Mouse (Mus musculus) midbrain, embryonic 15.5 days (tissue): ENCODE data around the gene Acsbg1. TPM values are rescaled to one million over a fixed set of nuclear protein-coding genes. Genes with fewer than 3 reads are reported as not detected.

Experiments
- ATAC-seq: fragments of 200-750 bp; cut with Nextera tagmentation; replicated peaks from 2 replicates; pipeline ENCODE4 v1.8.0; 2017; ENCODE audit warnings: moderate TSS enrichment
- H3K27ac ChIP-seq: fragments of 300-500 bp; sonication (generic); 2 replicates; pipeline ENCODE4 v1.5.1; 2015; ENCODE audit warnings: mild to moderate bottlenecking, inconsistent platforms
- H3K27me3 ChIP-seq: fragments of 300-500 bp; sonication (generic); replicated peaks from 2 replicates; pipeline ENCODE4 v1.6.1; 2015; ENCODE audit warnings: inconsistent platforms
- H3K36me3 ChIP-seq: fragments of 300-500 bp; sonication (generic); replicated peaks from 2 replicates; pipeline ENCODE4 v1.6.1; 2015; ENCODE audit warnings: inconsistent platforms
- H3K4me1 ChIP-seq: fragments of 300-500 bp; sonication (generic); 2 replicates; pipeline ENCODE4 v1.6.1; 2015; ENCODE audit warnings: inconsistent platforms
- H3K4me2 ChIP-seq: fragments of 300-500 bp; sonication (generic); 2 replicates; pipeline ENCODE4 v1.6.1; 2015; ENCODE audit warnings: inconsistent platforms, mild to moderate bottlenecking, moderate library complexity
- H3K4me3 ChIP-seq: fragments of 300-500 bp; sonication (generic); 2 replicates; pipeline ENCODE4 v1.5.1; 2015; ENCODE audit warnings: mild to moderate bottlenecking, inconsistent platforms
- H3K9ac ChIP-seq: fragments of 300-500 bp; sonication (generic); 2 replicates; pipeline ENCODE4 v1.6.1; 2015; ENCODE audit warnings: mild to moderate bottlenecking, inconsistent platforms
- H3K9me3 ChIP-seq: fragments of 300-500 bp; sonication (generic); 2 replicates; pipeline ENCODE4 v1.6.1; 2016; ENCODE audit warnings: inconsistent platforms
- WGBS: fragments of 180-500 bp; shearing (Covaris S2); methylation state at CpG from one replicate; pipeline ENCODE4 v1.1.7; 2015; ENCODE audit warnings: mixed read lengths; 5-methylcytosine and 5-hydroxymethylcytosine counted together
- polyA plus RNA-seq: library from polyadenylated mRNA; unstranded; fragments of >200 nt; fragmentation: Nextera tagmentation; extraction: Ambion mirVana; gene quantifications from 2 replicates; pipeline ENCODE4 v1.2.1, GENCODE M21; 2015

Acsbg1 gene
- polyA plus RNA-seq, 1 experiment from 2014 or later: 17.9 TPM

GRCm38 (mm10) chr9:54658773-54659172, 2.9 kb downstream of the Acsbg1 start:
- H3K27ac ChIP-seq: no peak overlapping the region
- 91% methylated on average over 6 of the region's 6 CpGs for WGBS
- no peak for ATAC-seq
- no peaks in the 10 kb centered on the region for H3K36me3 ChIP-seq
- no peaks in the 10 kb centered on the region for H3K27me3 ChIP-seq
- H3K4me2 ChIP-seq: no peak overlapping the region
- H3K9ac ChIP-seq: no peak overlapping the region
- peaks cover 8% of the 10 kb centered on the region for H3K4me1 ChIP-seq
- no peaks in the 10 kb centered on the region for H3K9me3 ChIP-seq
- no peak overlapping the region for H3K4me3 ChIP-seq

- ATAC-seq: no peak
- Histone ChIP-seq H3K27me3 (no peaks in the 10 kb centered on the region), H3K27ac (no peak overlapping the region), H3K4me2 (no peak overlapping the region), H3K9ac (no peak overlapping the region), H3K9me3 (no peaks in the 10 kb centered on the region), H3K36me3 (no peaks in the 10 kb centered on the region), H3K4me1 (peaks cover 1% of the 10 kb centered on the region), H3K4me3 (no peak overlapping the region)
- 91% methylated on average over 6 of the region's 6 CpGs for WGBS
These were observed 5.3 kb downstream of the Acsbg1 start for GRCm38 (mm10) chr9:54656402-54656801.

- no peaks in the 10 kb centered on the region for H3K36me3 ChIP-seq
- 86% methylated on average over 2 of the region's 2 CpGs for WGBS
- H3K9me3 ChIP-seq: no peaks in the 10 kb centered on the region
- no peaks in the 10 kb centered on the region for H3K4me1 ChIP-seq
- no peaks in the 10 kb centered on the region for H3K27me3 ChIP-seq
- no peak overlapping the region for H3K4me2 ChIP-seq
- no peak overlapping the region for H3K9ac ChIP-seq
- H3K27ac ChIP-seq: no peak overlapping the region
- no peak overlapping the region for H3K4me3 ChIP-seq
- ATAC-seq: no peak
These were observed 5.8 kb downstream of the Acsbg1 start for GRCm38 (mm10) chr9:54655846-54656245.

- Histone ChIP-seq H3K27ac (no peak overlapping the region), H3K4me3 (no peak overlapping the region), H3K27me3 (no peaks in the 10 kb centered on the region), H3K9ac (no peak overlapping the region), H3K4me2 (no peak overlapping the region), H3K4me1 (no peaks in the 10 kb centered on the region), H3K36me3 (no peaks in the 10 kb centered on the region), H3K9me3 (no peaks in the 10 kb centered on the region)
- ATAC-seq: no peak
- WGBS: 78% methylated on average over 2 of the region's 2 CpGs
These were observed 8.9 kb downstream of the Acsbg1 start for GRCm38 (mm10) chr9:54652778-54653177.

- H3K4me2 ChIP-seq: no peak overlapping the region
- H3K27me3 ChIP-seq: no peaks in the 10 kb centered on the region
- H3K27ac ChIP-seq: no peak overlapping the region
- 86% methylated on average over 1 of the region's 1 CpGs for WGBS
- no peaks in the 10 kb centered on the region for H3K4me1 ChIP-seq
- H3K36me3 ChIP-seq: no peaks in the 10 kb centered on the region
- no peak overlapping the region for H3K4me3 ChIP-seq
- H3K9ac ChIP-seq: no peak overlapping the region
- ATAC-seq: no peak
- H3K9me3 ChIP-seq: no peaks in the 10 kb centered on the region
These were observed 12.3 kb downstream of the Acsbg1 start for GRCm38 (mm10) chr9:54649360-54649759.

- Histone ChIP-seq H3K4me1 (no peaks in the 10 kb centered on the region), H3K4me3 (no peak overlapping the region), H3K27ac (no peak overlapping the region), H3K9ac (no peak overlapping the region), H3K36me3 (no peaks in the 10 kb centered on the region), H3K27me3 (no peaks in the 10 kb centered on the region), H3K4me2 (no peak overlapping the region), H3K9me3 (no peaks in the 10 kb centered on the region)
- no peak for ATAC-seq
- WGBS: 93% methylated on average over 2 of the region's 2 CpGs
These were observed 14.2 kb downstream of the Acsbg1 start for GRCm38 (mm10) chr9:54647456-54647855.

- Histone ChIP-seq H3K9me3 (no peaks in the 10 kb centered on the region), H3K27ac (no peak overlapping the region), H3K36me3 (no peaks in the 10 kb centered on the region), H3K4me1 (no peaks in the 10 kb centered on the region), H3K27me3 (no peaks in the 10 kb centered on the region), H3K4me2 (no peak overlapping the region), H3K4me3 (no peak overlapping the region), H3K9ac (no peak overlapping the region)
- WGBS: 88% methylated on average over 9 of the region's 9 CpGs
- no peak for ATAC-seq
These were observed 15.4 kb downstream of the Acsbg1 start for GRCm38 (mm10) chr9:54646252-54646651.

- H3K27me3 ChIP-seq: no peaks in the 10 kb centered on the region
- WGBS: 89% methylated on average over 6 of the region's 6 CpGs
- H3K4me3 ChIP-seq: no peak overlapping the region
- H3K9ac ChIP-seq: no peak overlapping the region
- no peaks in the 10 kb centered on the region for H3K4me1 ChIP-seq
- no peaks in the 10 kb centered on the region for H3K36me3 ChIP-seq
- no peaks in the 10 kb centered on the region for H3K9me3 ChIP-seq
- no peak overlapping the region for H3K27ac ChIP-seq
- ATAC-seq: no peak
- no peak overlapping the region for H3K4me2 ChIP-seq
These were observed 16.1 kb downstream of the Acsbg1 start for GRCm38 (mm10) chr9:54645530-54645929.

- no peak for ATAC-seq
- WGBS: 95% methylated on average over 7 of the region's 7 CpGs
These were observed 18.5 kb downstream of the Acsbg1 start for GRCm38 (mm10) chr9:54643179-54643578.

GRCm38 (mm10) chr9:54642556-54642955, 19.1 kb downstream of the Acsbg1 start:
- no peaks in the 10 kb centered on the region for H3K27me3 ChIP-seq
- H3K9me3 ChIP-seq: no peaks in the 10 kb centered on the region

More at GRCm38 (mm10) chr9:54643179-54643578, 18.5 kb downstream of the Acsbg1 start:
- H3K9me3 ChIP-seq: no peaks in the 10 kb centered on the region
- H3K4me1 ChIP-seq: no peaks in the 10 kb centered on the region
- H3K4me3 ChIP-seq: no peak overlapping the region
- H3K9ac ChIP-seq: no peak overlapping the region
- no peak overlapping the region for H3K27ac ChIP-seq
- no peaks in the 10 kb centered on the region for H3K27me3 ChIP-seq
- no peak overlapping the region for H3K4me2 ChIP-seq
- H3K36me3 ChIP-seq: no peaks in the 10 kb centered on the region

GRCm38 (mm10) chr9:54642149-54642548, 19.5 kb downstream of the Acsbg1 start:
- Histone ChIP-seq H3K4me1 (no peaks in the 10 kb centered on the region), H3K36me3 (no peaks in the 10 kb centered on the region), H3K27ac (no peak overlapping the region), H3K9ac (no peak overlapping the region), H3K9me3 (no peaks in the 10 kb centered on the region), H3K4me3 (no peak overlapping the region), H3K4me2 (no peak overlapping the region), H3K27me3 (no peaks in the 10 kb centered on the region)
- no peak for ATAC-seq
- 83% methylated on average over 2 of the region's 2 CpGs for WGBS

More at GRCm38 (mm10) chr9:54642556-54642955, 19.1 kb downstream of the Acsbg1 start:
- no peak overlapping the region for H3K4me3 ChIP-seq
- no peak overlapping the region for H3K27ac ChIP-seq
- no peak overlapping the region for H3K4me2 ChIP-seq
- no peaks in the 10 kb centered on the region for H3K36me3 ChIP-seq
- H3K9ac ChIP-seq: no peak overlapping the region
- H3K4me1 ChIP-seq: no peaks in the 10 kb centered on the region
- ATAC-seq: no peak
- 84% methylated on average over 4 of the region's 4 CpGs for WGBS

GRCm38 (mm10) chr9:54641548-54641947, 20.1 kb downstream of the Acsbg1 start:
- H3K27ac ChIP-seq: no peak overlapping the region
- no peak for ATAC-seq
- no peaks in the 10 kb centered on the region for H3K36me3 ChIP-seq
- H3K4me3 ChIP-seq: no peak overlapping the region
- no peaks in the 10 kb centered on the region for H3K9me3 ChIP-seq
- H3K27me3 ChIP-seq: no peaks in the 10 kb centered on the region
- 84% methylated on average over 3 of the region's 3 CpGs for WGBS
- H3K4me1 ChIP-seq: no peaks in the 10 kb centered on the region
- no peak overlapping the region for H3K9ac ChIP-seq
- no peak overlapping the region for H3K4me2 ChIP-seq

GRCm38 (mm10) chr9:54639192-54639591, 22.5 kb downstream of the Acsbg1 start:
- WGBS: 75% methylated on average over 2 of the region's 2 CpGs

More at GRCm38 (mm10) chr9:54639192-54639591, 22.5 kb downstream of the Acsbg1 start:
- H3K4me3 ChIP-seq: no peak overlapping the region
- H3K9me3 ChIP-seq: no peaks in the 10 kb centered on the region
- no peak overlapping the region for H3K4me2 ChIP-seq
- no peaks in the 10 kb centered on the region for H3K36me3 ChIP-seq
- no peak overlapping the region for H3K9ac ChIP-seq
- H3K27me3 ChIP-seq: no peaks in the 10 kb centered on the region
- no peaks in the 10 kb centered on the region for H3K4me1 ChIP-seq
- ATAC-seq: no peak
- no peak overlapping the region for H3K27ac ChIP-seq
